Mouse (Mus musculus) inflammation-experienced regulatory T-cells (primary cell): ENCODE measurements around the gene Slc16a4. TPM values are rescaled to one million over a fixed set of nuclear protein-coding genes. Genes with fewer than 3 reads are reported as not detected.

Source experiments
- polyA plus RNA-seq, 2 experiments: library from polyadenylated mRNA; unstranded; fragments of 100-300 nt; shearing (Covaris generic); gene quantifications; one replicate each; pipeline ENCODE4 v1.2.1; 2017

Slc16a4 gene
- polyA plus RNA-seq = under 1 TPM; 0.53 to 0.61 TPM

DNA sequence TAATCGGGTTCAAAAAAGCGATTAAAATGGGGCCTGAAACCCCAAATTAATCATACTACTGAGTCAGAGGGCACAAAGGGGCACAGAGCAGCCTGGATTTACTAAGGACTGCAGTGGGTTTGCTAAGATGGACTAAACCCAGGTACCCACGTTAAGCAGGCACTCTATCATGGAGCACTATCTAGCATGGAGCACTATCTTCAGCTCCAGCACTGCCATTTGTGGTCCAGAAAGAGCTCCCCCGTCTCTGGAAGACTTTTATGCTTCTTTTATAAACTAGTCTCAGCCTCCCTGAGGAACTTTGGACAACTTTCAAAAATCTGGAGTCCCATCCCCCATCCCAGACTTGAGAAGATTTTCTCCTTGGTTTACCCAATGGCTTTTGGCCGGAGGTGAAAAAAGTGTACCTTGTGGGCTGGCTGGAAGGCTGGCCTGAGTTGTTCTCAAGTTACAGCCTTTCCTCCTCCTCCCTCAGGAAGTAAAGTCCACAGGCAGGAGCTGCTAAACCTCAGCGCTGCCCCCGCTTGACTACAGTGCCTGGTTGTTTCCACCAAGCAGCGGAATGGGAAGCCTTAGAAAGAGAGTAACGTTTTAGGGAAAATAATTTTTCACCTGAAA is at the start of gene Slc16a4:
Slc16a4 (plus strand) TSS at position 467 of the 618 bp plus-strand sequence.

GRCm38 (mm10) chr3:107278479-107279269 is 12.4 kb upstream of the Slc16a4 start, which contains the start of gene Lamtor5:
Gene Lamtor5 (plus strand): TSS chr3:107278858.

DNA sequence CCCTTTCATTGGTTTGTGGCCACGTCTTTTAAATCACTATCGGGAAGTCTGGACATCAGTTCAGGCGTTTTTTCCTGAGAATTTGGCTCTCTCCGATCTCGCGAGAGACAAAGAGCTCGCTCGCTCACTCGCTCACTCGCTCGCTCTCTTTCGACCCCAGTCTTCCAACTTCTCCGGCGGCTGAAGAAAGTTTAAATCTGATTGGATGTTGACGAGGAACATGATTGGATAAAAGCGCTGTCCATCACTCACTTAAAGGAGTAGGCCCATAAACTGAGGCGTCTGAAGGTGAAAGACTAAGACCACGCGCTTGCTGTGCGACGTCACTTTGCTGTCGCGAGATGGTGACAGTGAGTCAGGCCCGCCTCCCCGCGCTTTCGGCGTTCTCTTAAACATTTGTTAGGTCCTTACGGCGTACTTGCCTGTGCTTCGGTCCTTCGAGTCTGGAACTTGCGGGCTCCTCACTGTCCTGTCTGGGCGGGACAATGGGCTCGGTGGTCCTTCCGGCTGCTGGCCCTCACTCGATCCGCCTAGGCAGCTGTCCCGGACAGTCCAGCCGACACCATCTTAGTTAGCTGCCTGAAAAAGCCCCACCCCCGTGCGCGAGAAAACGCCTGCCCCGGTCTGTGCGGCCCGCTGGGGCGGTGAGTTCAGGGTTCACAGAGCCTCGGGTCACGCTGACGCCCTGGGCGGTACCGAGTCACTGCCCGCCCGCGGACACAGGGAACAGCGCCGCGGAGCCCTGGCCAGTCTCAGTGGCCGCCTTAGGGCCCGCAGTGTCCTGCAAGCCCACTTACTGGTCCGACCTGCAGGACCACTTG is 42.6 kb downstream of the Slc16a4 start, which contains the start of gene Rbm15:
Rbm15 (minus strand) TSS at position 293 of the 821 bp plus-strand sequence.

Other genes starting within 250 kb of the Slc16a4 start
- 1 to 10 TPM; 1.7 to 2.8 TPM for gene Kcna2, start 190.1 kb upstream of the Slc16a4 start, polyA plus RNA-seq
- gene Kcna10, start 108.2 kb upstream of the Slc16a4 start, polyA plus RNA-seq = not detected
- gene Cym, start 69.5 kb upstream of the Slc16a4 start, polyA plus RNA-seq = under 1 TPM in 1 of 2 experiments, not detected in 1; 0.34 TPM
- under 1 TPM in 1 of 2 experiments, not detected in 1; 0.87 TPM for gene A630076J17Rik, start 60.6 kb upstream of the Slc16a4 start, polyA plus RNA-seq
- 1 to 10 TPM in 1 of 2 experiments, under 1 TPM in 1; 0.20 to 1.5 TPM for gene Prok1, start 51.5 kb upstream of the Slc16a4 start, polyA plus RNA-seq
- 100 to 1,000 TPM; 140 to 198 TPM for gene Lamtor5, start 12.4 kb upstream of the Slc16a4 start, polyA plus RNA-seq
- 10 to 100 TPM; 10.2 to 11.0 TPM for gene Rbm15, start 42.4 kb downstream of the Slc16a4 start, polyA plus RNA-seq
- gene Kcnc4, start 168.3 kb downstream of the Slc16a4 start, polyA plus RNA-seq = under 1 TPM; 0.06 to 0.07 TPM
- under 1 TPM; 0.07 to 0.97 TPM for gene Slc6a17, start 226.8 kb downstream of the Slc16a4 start, polyA plus RNA-seq